In the genomic region with DNA sequence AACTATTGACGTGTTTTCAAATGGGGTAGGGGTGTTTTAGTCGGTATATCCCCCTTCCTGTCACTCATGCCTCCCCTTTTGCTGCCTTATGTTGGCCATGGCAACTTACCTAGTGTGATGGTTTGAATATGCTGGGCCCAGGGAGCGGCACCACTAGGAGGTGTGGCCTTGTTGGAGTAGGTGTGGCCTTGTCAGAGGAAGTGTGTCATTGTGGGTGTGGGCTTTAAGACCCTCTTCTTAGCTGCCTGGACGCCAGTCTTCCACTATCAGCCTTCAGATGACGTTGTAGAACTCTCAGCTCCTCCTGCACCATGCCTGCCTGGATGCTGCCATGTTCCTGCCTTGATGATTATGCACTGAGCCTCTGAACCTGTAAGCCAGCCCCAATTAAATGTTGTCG, we compare ENCODE assay signal across 8 mouse cellular contexts. TPM values are rescaled to one million over a fixed set of nuclear protein-coding genes. Genes with fewer than 3 reads are reported as not detected.
DNase-seq lines count a peak whose midpoint lies in the region; ATAC-seq lines count a peak whose summit lies in the region.

Gene Rcan1 (minus strand): TSS at position 162 of the 400 bp plus-strand sequence.

- H3K27ac ChIP-seq in neural tube, embryonic 14.5 days (ENCODE audit: low read depth, low read length) = no peak within 1 kb of the TSS

- H3K36me3 ChIP-seq in neural tube, embryonic 14.5 days (ENCODE audit: control insufficient read depth, insufficient read depth, low read length) = no peaks in the 10 kb centered on the region

- WGBS in neural tube, embryonic 14.5 days = 79% methylated on average over 6 of the region's 6 CpGs

- no peaks in the 10 kb centered on the region for H3K9me3 ChIP-seq in neural tube, embryonic 14.5 days (ENCODE audit: control insufficient read depth, low read length)

- no peak for DNase-seq in layer of hippocampus, adult 18-20 months (ENCODE audit: low spot score in 2 of 2)
- DNase-seq in layer of hippocampus, adult 11-12 months (ENCODE audit: low spot score) = no peak
- no peak for DNase-seq in adrenal gland, postnatal 4 days (ENCODE audit: low spot score in 2 of 2)
- no peak for DNase-seq in heart, adult 8-10 months (ENCODE audit: low spot score)
- no peak for DNase-seq in layer of hippocampus, postnatal 25 days (ENCODE audit: extremely low spot score in 1 of 2, low spot score in 1 of 2)
- no peak for DNase-seq in cerebellum, adult 18-20 months
- no peak for DNase-seq in frontal cortex, postnatal 25 days (ENCODE audit: low spot score in 2 of 2)

- H3K4me1 ChIP-seq in neural tube, embryonic 14.5 days (ENCODE audit: control insufficient read depth, insufficient read depth, low read length) = no peaks in the 10 kb centered on the region

- H3K27me3 ChIP-seq in neural tube, embryonic 14.5 days (ENCODE audit: control insufficient read depth, insufficient read depth, low read length) = no peaks in the 10 kb centered on the region

- ATAC-seq in neural tube, embryonic 14.5 days (ENCODE audit: low read depth) = no peak

- no peak within 1 kb of the TSS for H3K4me2 ChIP-seq in neural tube, embryonic 14.5 days (ENCODE audit: low read depth, low read length)

- no peak within 1 kb of the TSS for H3K4me3 ChIP-seq in neural tube, embryonic 14.5 days (ENCODE audit: low read depth, low read length)

- H3K9ac ChIP-seq in neural tube, embryonic 14.5 days (replicated peaks; ENCODE audit: low read depth, low read length) = no peak within 1 kb of the TSS

RNA-seq across cellular contexts. Expression of gene Rcan1, which starts in this region (rescaled TPM):
- total RNA-seq in layer of hippocampus, adult 18-20 months (2021) = 10 to 100 TPM; 46.9 to 48.9 TPM
- total RNA-seq in adrenal gland, postnatal 4 days (2021) = 10 to 100 TPM; 19.1 to 19.2 TPM
- total RNA-seq in heart, adult 8-10 months (2022) = 100 to 1,000 TPM in 1 of 4 experiments, 10 to 100 TPM in 3; 51.0 to 123 (median 71.2) TPM
- total RNA-seq in layer of hippocampus, postnatal 25 days (2021) = 10 to 100 TPM; 40.2 to 44.9 TPM
- polyA plus RNA-seq in neural tube, embryonic 14.5 days (2014; fragmentation: Nextera tagmentation; extraction: Ambion mirVana) = 70.6 and 76.7 TPM in 2 replicates
